Mouse (Mus musculus) MEL (cell line): ENCODE measurements at regions not wholly inside any gene's neighbourhood (a gene's known extent, or its start where the extent isn't known, plus 50 kb on each side); places are given as distances from the start of the nearest gene placed in this dataset.

Experiments
- DNase-seq: peaks from one replicate; pipeline ENCODE4 v3.0.0; 2011; ENCODE audit warnings: low read depth, low spot score
- H3K27ac ChIP-seq: 2 replicates; pipeline ENCODE4 v1.5.1; 2012; ENCODE audit warnings: low read depth, mild to moderate bottlenecking, control low read depth, low read length, moderate library complexity; ENCODE audit not compliant: control insufficient read depth
- H3K27me3 ChIP-seq, 2 experiments: fragments of 150-350 bp in 1 of 2; sonication (generic) in 1 of 2; 2 replicates each; pipeline ENCODE4 v1.6.1; 2012; ENCODE audit warnings: low read length in 2 of 2, mild to moderate bottlenecking in 2 of 2, improper control_type of control experiment in 1 of 2, moderate library complexity in 1 of 2; ENCODE audit not compliant: insufficient read depth in 2 of 2, control insufficient read depth in 1 of 2
- H3K36me3 ChIP-seq, 2 experiments: 2 replicates each; pipeline ENCODE4 v1.6.1; 2012 to 2014; ENCODE audit warnings: low read length in 2 of 2, improper control_type of control experiment in 1 of 2, inconsistent platforms in 1 of 2, mild to moderate bottlenecking in 1 of 2; ENCODE audit not compliant: insufficient read depth in 2 of 2, control insufficient read depth in 1 of 2
- H3K4me1 ChIP-seq, 2 experiments: fragments of 150-350 bp in 1 of 2; sonication (generic) in 1 of 2; 2 replicates each; pipeline ENCODE4 v1.6.1; 2012; ENCODE audit warnings: low read length in 2 of 2, improper control_type of control experiment in 1 of 2, mild to moderate bottlenecking in 1 of 2; ENCODE audit not compliant: insufficient read depth in 2 of 2, control insufficient read depth in 1 of 2
- H3K4me3 ChIP-seq, 2 experiments: fragments of 150-350 bp in 1 of 2; sonication (generic) in 1 of 2; 2 replicates each; pipeline ENCODE4 v1.5.1; 2012; ENCODE audit warnings: low read depth in 2 of 2, low read length in 2 of 2, mild to moderate bottlenecking in 2 of 2, moderate library complexity in 2 of 2, control low read depth in 1 of 2, improper control_type of control experiment in 1 of 2; ENCODE audit not compliant: control insufficient read depth in 1 of 2, insufficient read depth in 1 of 2
- H3K79me2 ChIP-seq: 2 replicates; pipeline ENCODE4 v1.6.1; 2012; ENCODE audit warnings: mild to moderate bottlenecking, low read length, moderate library complexity; ENCODE audit not compliant: control insufficient read depth, poor library complexity, insufficient read depth
- H3K9ac ChIP-seq: 2 replicates; pipeline ENCODE4 v1.6.1; 2012; ENCODE audit warnings: low read depth, mild to moderate bottlenecking, control low read depth, low read length, moderate library complexity; ENCODE audit not compliant: control insufficient read depth, poor library complexity, severe bottlenecking
- H3K9me3 ChIP-seq: fragments of 150-350 bp; sonication (generic); replicated peaks from 2 replicates; pipeline ENCODE4 v1.6.1; 2012; ENCODE audit warnings: mild to moderate bottlenecking, low read length, improper control_type of control experiment, moderate library complexity; ENCODE audit not compliant: insufficient read depth
- BHLHE40 ChIP-seq: IDR thresholded peaks from 2 replicates; pipeline ENCODE4 v1.6.1; 2012; ENCODE audit warnings: low read depth, mild to moderate bottlenecking, inconsistent platforms, low read length, improper control_type of control experiment, borderline replicate concordance
- CHD1 ChIP-seq: IDR thresholded peaks from 2 replicates; pipeline ENCODE4 v1.6.1; 2012; ENCODE audit warnings: low read depth, mild to moderate bottlenecking, inconsistent platforms, low read length, improper control_type of control experiment
- CHD2 ChIP-seq: IDR thresholded peaks from 2 replicates; pipeline ENCODE4 v1.6.1; 2011; ENCODE audit warnings: low read length, improper control_type of control experiment
- E2F4 ChIP-seq: IDR thresholded peaks from 2 replicates; pipeline ENCODE4 v1.6.1; 2011; ENCODE audit warnings: low read depth, low read length, improper control_type of control experiment, borderline replicate concordance
- HCFC1 ChIP-seq: IDR thresholded peaks from 2 replicates; pipeline ENCODE4 v1.6.1; 2012; ENCODE audit warnings: low read depth, mild to moderate bottlenecking, inconsistent platforms, low read length, improper control_type of control experiment, moderate library complexity
- KAT2A ChIP-seq: conservative IDR thresholded peaks from 2 replicates; pipeline ENCODE4 v1.6.1; 2012; ENCODE audit warnings: low read depth, low read length, improper control_type of control experiment, inconsistent platforms
- MEF2A ChIP-seq: IDR thresholded peaks from 2 replicates; pipeline ENCODE4 v1.6.1; 2014; ENCODE audit warnings: low read depth, mild to moderate bottlenecking, inconsistent platforms, low read length, improper control_type of control experiment; ENCODE audit not compliant: poor library complexity, insufficient replicate concordance, severe bottlenecking; ENCODE audit errors: extremely low read depth
- MXI1 ChIP-seq: IDR thresholded peaks from 2 replicates; pipeline ENCODE4 v1.6.1; 2011; ENCODE audit warnings: mild to moderate bottlenecking, low read depth, low read length, improper control_type of control experiment
- MYC ChIP-seq: IDR thresholded peaks from 2 replicates; pipeline ENCODE4 v1.6.1; 2011; ENCODE audit warnings: low read depth, mild to moderate bottlenecking, low read length, improper control_type of control experiment, moderate library complexity
- POLR2AphosphoS2 ChIP-seq: IDR thresholded peaks from 2 replicates; pipeline ENCODE4 v1.6.1; 2011; ENCODE audit warnings: low read length, improper control_type of control experiment
- RAD21 ChIP-seq: IDR thresholded peaks from 2 replicates; pipeline ENCODE4 v1.6.1; 2011; ENCODE audit warnings: mild to moderate bottlenecking, low read depth, low read length, improper control_type of control experiment
- TBP ChIP-seq: IDR thresholded peaks from 2 replicates; pipeline ENCODE4 v1.8.0; 2011; ENCODE audit warnings: low read depth, low read length, improper control_type of control experiment
- TCF12 ChIP-seq: IDR thresholded peaks from 2 replicates; pipeline ENCODE4 v1.6.1; 2014; ENCODE audit warnings: low read depth, mild to moderate bottlenecking, inconsistent platforms, low read length, improper control_type of control experiment, moderate library complexity
- UBTF ChIP-seq: IDR thresholded peaks from 2 replicates; pipeline ENCODE4 v1.6.1; 2012; ENCODE audit warnings: low read depth, mild to moderate bottlenecking, inconsistent platforms, low read length, improper control_type of control experiment, moderate library complexity, borderline replicate concordance; ENCODE audit not compliant: insufficient read depth
- USF1 ChIP-seq: IDR thresholded peaks from 2 replicates; pipeline ENCODE4 v1.6.1; 2014; ENCODE audit warnings: low read depth, mild to moderate bottlenecking, inconsistent platforms, low read length, improper control_type of control experiment, moderate library complexity
- ZC3H11A ChIP-seq: IDR thresholded peaks from 2 replicates; pipeline ENCODE4 v1.6.1; 2012; ENCODE audit warnings: low read depth, mild to moderate bottlenecking, inconsistent platforms, low read length, improper control_type of control experiment
- ZKSCAN1 ChIP-seq: IDR thresholded peaks from 2 replicates; pipeline ENCODE4 v1.6.1; 2012; ENCODE audit warnings: low read depth, mild to moderate bottlenecking, inconsistent platforms, low read length, improper control_type of control experiment, moderate library complexity
- ZMIZ1 ChIP-seq: IDR thresholded peaks from 2 replicates; pipeline ENCODE4 v1.6.1; 2012; ENCODE audit warnings: low read depth, mild to moderate bottlenecking, inconsistent platforms, low read length, improper control_type of control experiment, moderate library complexity
- ZNF384 ChIP-seq: IDR thresholded peaks from 2 replicates; pipeline ENCODE4 v1.6.1; 2012; ENCODE audit warnings: low read depth, mild to moderate bottlenecking, inconsistent platforms, low read length, improper control_type of control experiment

DNA sequence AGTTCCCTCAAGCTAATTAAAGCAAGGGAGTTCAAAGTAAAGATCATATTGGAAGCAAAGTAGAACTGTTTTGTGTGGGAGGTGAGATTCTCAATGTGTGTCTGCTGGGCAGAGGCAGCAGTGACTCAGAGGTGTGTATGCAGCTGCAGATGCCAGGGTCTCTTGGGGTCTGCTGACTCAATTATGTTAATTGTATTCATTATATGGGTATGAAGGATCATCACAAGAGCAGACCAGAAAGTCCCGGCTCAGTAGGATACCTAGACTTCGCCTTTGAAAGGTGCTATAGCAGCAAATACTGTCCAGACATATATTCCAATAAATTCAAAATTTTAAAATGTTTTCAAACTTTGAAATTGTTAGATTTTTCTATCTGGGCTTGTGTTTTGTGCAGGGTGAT is 147.6 kb upstream of the 4930583I09Rik start:
- DNase-seq = no peak
- no peaks in the 10 kb centered on the region for H3K4me1 ChIP-seq
- no peaks in the 10 kb centered on the region for H3K9me3 ChIP-seq
- no peak for TF ChIP-seq CHD1
- no peak for TF ChIP-seq MYC
- no peak for TF ChIP-seq E2F4
- no peak for TF ChIP-seq BHLHE40
- H3K36me3 ChIP-seq = no peaks in the 10 kb centered on the region
- H3K9ac ChIP-seq = no peak overlapping the region
- H3K79me2 ChIP-seq = no peaks in the 10 kb centered on the region
- no peak overlapping the region for H3K4me3 ChIP-seq
- H3K27ac ChIP-seq = no peak overlapping the region
- H3K27me3 ChIP-seq = no peaks in the 10 kb centered on the region

DNA sequence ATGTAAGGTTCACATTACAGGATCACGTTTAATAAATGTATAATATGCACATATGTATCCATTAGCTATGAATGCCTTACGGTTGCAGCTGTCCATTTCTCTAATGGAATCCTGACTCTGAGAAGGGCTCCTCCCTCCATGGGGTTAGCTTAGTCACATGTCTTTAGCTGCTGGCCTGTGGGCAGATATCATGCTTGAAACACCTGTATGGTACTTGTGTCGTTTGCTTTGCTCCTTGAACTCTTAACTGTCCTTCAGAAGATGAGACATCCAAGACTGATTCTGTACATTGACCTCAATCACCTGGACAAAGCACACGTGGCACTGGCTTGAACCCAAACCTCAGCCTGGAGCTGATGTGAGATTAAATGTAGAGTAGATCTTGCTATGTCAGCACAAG is 128.3 kb upstream of the 4930583I09Rik start:
- Histone ChIP-seq H3K9me3 (no peaks in the 10 kb centered on the region), H3K4me3 (no peak overlapping the region), H3K27me3 (no peaks in the 10 kb centered on the region), H3K79me2 (no peaks in the 10 kb centered on the region), H3K9ac (no peak overlapping the region), H3K4me1 (no peaks in the 10 kb centered on the region), H3K27ac (no peak overlapping the region), H3K36me3 (no peaks in the 10 kb centered on the region)
- TF ChIP-seq RAD21 (no peak), CHD1 (no peak), TBP (no peak), CHD2 (no peak), MYC (no peak)
- no peak for DNase-seq

DNA sequence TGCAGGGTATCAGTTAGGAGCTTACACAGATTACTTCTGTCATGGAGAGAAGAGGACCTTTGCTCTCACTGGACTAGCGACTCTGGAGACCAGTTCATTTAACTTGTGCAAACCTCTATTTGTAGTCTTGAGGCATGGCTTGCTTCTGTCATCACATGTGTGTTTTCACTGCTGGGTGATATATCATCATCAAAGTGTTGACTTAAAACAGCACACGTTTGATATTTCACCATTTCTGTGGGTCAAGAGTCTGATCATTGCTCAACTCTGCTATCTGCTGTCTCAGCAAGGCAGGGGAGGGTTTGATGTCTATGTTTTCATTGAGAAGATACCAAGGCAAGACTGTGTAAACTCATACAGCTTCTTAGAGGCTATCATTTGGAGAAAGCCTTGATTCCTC is 126.0 kb upstream of the 4930583I09Rik start:
- Histone ChIP-seq H3K27ac (no peak overlapping the region), H3K79me2 (no peaks in the 10 kb centered on the region), H3K36me3 (no peaks in the 10 kb centered on the region), H3K9me3 (no peaks in the 10 kb centered on the region), H3K9ac (no peak overlapping the region), H3K4me3 (no peak overlapping the region)
- DNase-seq = no peak
- no peak for TF ChIP-seq TCF12
- TF ChIP-seq ZC3H11A = no peak
- no peak for TF ChIP-seq KAT2A
- no peak for TF ChIP-seq ZMIZ1
- no peak for TF ChIP-seq HCFC1
- no peak for TF ChIP-seq MEF2A
- TF ChIP-seq RAD21 = no peak
- TF ChIP-seq ZNF384 = no peak
- TF ChIP-seq POLR2AphosphoS2 = no peak
- no peak for TF ChIP-seq ZKSCAN1
- no peak for TF ChIP-seq BHLHE40
- TF ChIP-seq USF1 = no peak
- TF ChIP-seq UBTF = no peak
- TF ChIP-seq MXI1 = no peak
- TF ChIP-seq, all 39 proteins: peak for 0
- Histone ChIP-seq H3K27me3 (no peaks in the 10 kb centered on the region), H3K4me1 (no peaks in the 10 kb centered on the region)
